Mouse (Mus musculus) G1E (cell line): ENCODE data around the gene Soat2.

Source experiments
- CTCF ChIP-seq: IDR thresholded peaks from 2 replicates; pipeline ENCODE4 v1.5.1; 2012; ENCODE audit warnings: low read depth, low read length, inconsistent platforms, mixed read lengths
- GATA1 ChIP-seq: IDR thresholded peaks from 2 replicates; pipeline ENCODE4 v1.6.1; 2012; ENCODE audit warnings: borderline replicate concordance, low read length, inconsistent platforms, mixed read lengths
- GATA2 ChIP-seq: IDR thresholded peaks from 2 replicates; pipeline ENCODE4 v1.6.1; 2012; ENCODE audit warnings: low read depth, low read length, inconsistent platforms, borderline replicate concordance
- POLR2AphosphoS5 ChIP-seq: IDR thresholded peaks from 2 replicates; pipeline ENCODE4 v1.6.1; 2012; ENCODE audit warnings: low read depth, low read length, inconsistent platforms; ENCODE audit not compliant: insufficient replicate concordance
- TAL1 ChIP-seq: conservative IDR thresholded peaks from 2 replicates; pipeline ENCODE4 v1.6.1; 2012; ENCODE audit warnings: low read depth, low read length, inconsistent platforms, mixed read lengths

DNA sequence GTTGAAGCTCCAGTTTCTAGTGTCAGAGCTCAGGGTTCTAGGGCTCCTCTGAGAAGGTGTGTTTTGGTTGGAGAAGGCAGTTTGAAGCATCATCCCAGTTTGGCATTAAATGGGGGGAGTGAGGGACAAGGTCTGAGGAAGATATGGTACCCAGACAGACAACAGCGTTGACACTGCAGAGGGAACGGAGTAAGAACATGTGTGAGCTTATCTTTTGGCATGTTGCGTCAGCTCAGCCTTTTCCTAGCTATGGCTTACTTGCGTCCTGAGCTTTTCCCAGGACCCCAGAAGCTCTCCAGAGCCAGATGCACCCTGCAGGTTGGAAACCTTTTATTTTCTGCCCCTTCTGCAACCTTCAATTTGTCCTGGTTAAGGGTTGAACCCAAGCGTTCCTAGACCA, 4.2 kb upstream of the Soat2 start:
- TF ChIP-seq GATA1 = no peak
- no peak for TF ChIP-seq POLR2AphosphoS5
- no peak for TF ChIP-seq CTCF
- TF ChIP-seq GATA2 = no peak
- no peak for TF ChIP-seq TAL1
